In genomic region chr13:115003444-115004053, GRCm38 (mm10) we compare ENCODE assay signal across 12 mouse cellular contexts.
DNase-seq lines count a peak whose midpoint lies in the region; ATAC-seq and TF ChIP-seq lines count a peak whose summit lies in the region.
"Had no signal": no experiment of that assay in that cellular context is flagged by ENCODE, and none has a peak within 500 bp of the region (broad histone marks: within the 10 kb centered on the region; RNA-seq: fewer than 3 reads in every experiment).

No protein-coding gene starts in this region.

- H3K27ac ChIP-seq in hindbrain, postnatal 0 days: no peak overlapping the region
- H3K27ac ChIP-seq in hindbrain, embryonic 10.5 days: no peak overlapping the region
- no peak overlapping the region for H3K27ac ChIP-seq in midbrain, embryonic 11.5 days (ENCODE audit: low read depth, low read length)
- H3K27ac ChIP-seq in midbrain, embryonic 10.5 days (replicated peaks): no peak overlapping the region
- H3K27ac ChIP-seq in kidney, postnatal 0 days: 0 out of 2 replicates have a peak overlapping the region, but pooled peaks have one; percentile 31
- no peak overlapping the region for H3K27ac ChIP-seq in stomach, postnatal 0 days (replicated peaks)
- H3K27ac ChIP-seq: neural tube, embryonic 15.5 days had no signal

- WGBS in hindbrain, postnatal 0 days: 43% methylated on average over 7 of the region's 7 CpGs
- WGBS in hindbrain, embryonic 10.5 days: 48% methylated on average over 7 of the region's 7 CpGs
- WGBS in midbrain, embryonic 11.5 days: 50% methylated on average over 7 of the region's 7 CpGs
- 49% methylated on average over 7 of the region's 7 CpGs for WGBS in midbrain, embryonic 10.5 days
- WGBS in kidney, postnatal 0 days: 18% methylated on average over 7 of the region's 7 CpGs
- WGBS in stomach, postnatal 0 days: 40% methylated on average over 7 of the region's 7 CpGs

- H3K4me3 ChIP-seq in hindbrain, postnatal 0 days (ENCODE audit: low read length): no peak overlapping the region
- H3K4me3 ChIP-seq in hindbrain, embryonic 10.5 days: no peak overlapping the region
- H3K4me3 ChIP-seq in midbrain, embryonic 11.5 days (ENCODE audit: low read depth, low read length): no peak overlapping the region
- H3K4me3 ChIP-seq in midbrain, embryonic 10.5 days: no peak overlapping the region
- H3K4me3 ChIP-seq in kidney, postnatal 0 days (replicated peaks; ENCODE audit: low read depth, low read length): no peak overlapping the region
- H3K4me3 ChIP-seq in stomach, postnatal 0 days (ENCODE audit: low read depth, low read length): no peak overlapping the region
- H3K4me3 ChIP-seq: neural tube, embryonic 15.5 days had no signal

- peak; percentile 46 for TF ChIP-seq CTCF in hindbrain, postnatal 0 days (IDR thresholded peaks at IDR 0.05; ENCODE audit: low read depth)
- peak; percentile 68 for TF ChIP-seq CTCF in kidney, postnatal 0 days (IDR thresholded peaks at IDR 0.05; ENCODE audit: low read depth)
- peak; percentile 65 for TF ChIP-seq CTCF in stomach, postnatal 0 days (IDR thresholded peaks at IDR 0.05; ENCODE audit: low read depth)

- H3K9ac ChIP-seq in hindbrain, postnatal 0 days (replicated peaks; ENCODE audit: low read length): no peak overlapping the region
- no peak overlapping the region for H3K9ac ChIP-seq in midbrain, embryonic 11.5 days (ENCODE audit: low read length)
- H3K9ac ChIP-seq in kidney, postnatal 0 days (ENCODE audit: low read depth, low read length): no peak overlapping the region
- H3K9ac ChIP-seq in stomach, postnatal 0 days (ENCODE audit: low read length): no peak overlapping the region
- H3K9ac ChIP-seq: neural tube, embryonic 15.5 days had no signal

- no peak for TF ChIP-seq EP300 in stomach, postnatal 0 days (optimal IDR thresholded peaks at IDR 0.05)

- ATAC-seq in hindbrain, postnatal 0 days: 0 out of 2 replicates have a peak, but pooled peaks have one; percentile 43
- no peak for ATAC-seq in midbrain, embryonic 11.5 days (ENCODE audit: low FRiP score)
- ATAC-seq in kidney, postnatal 0 days (replicated peaks; ENCODE audit: low FRiP score, low read depth): no peak; the same call in 1 of the 2 replicates
- no peak for ATAC-seq in stomach, postnatal 0 days (ENCODE audit: low FRiP score, low TSS enrichment)
- ATAC-seq: intestine, embryonic 16.5 days had no signal

- H3K27me3 ChIP-seq in hindbrain, postnatal 0 days (ENCODE audit: insufficient read depth, low read length): no peaks in the 10 kb centered on the region
- no peaks in the 10 kb centered on the region for H3K27me3 ChIP-seq in hindbrain, embryonic 10.5 days (ENCODE audit: insufficient read depth, poor library complexity, severe bottlenecking)
- H3K27me3 ChIP-seq in midbrain, embryonic 11.5 days (ENCODE audit: control insufficient read depth, insufficient read depth, low read length): no peaks in the 10 kb centered on the region
- no peaks in the 10 kb centered on the region for H3K27me3 ChIP-seq in midbrain, embryonic 10.5 days (ENCODE audit: low read depth, poor library complexity, severe bottlenecking)
- H3K27me3 ChIP-seq in kidney, postnatal 0 days (ENCODE audit: insufficient read depth, low read length): no peaks in the 10 kb centered on the region
- no peaks in the 10 kb centered on the region for H3K27me3 ChIP-seq in stomach, postnatal 0 days (ENCODE audit: control insufficient read depth, insufficient read depth, low read length)
- H3K27me3 ChIP-seq: neural tube, embryonic 15.5 days had no signal

- H3K4me2 ChIP-seq in hindbrain, postnatal 0 days (ENCODE audit: low read depth, low read length): no peak overlapping the region
- H3K4me2 ChIP-seq in midbrain, embryonic 11.5 days: no peak overlapping the region
- peak overlapping the region; percentile 18; the same call in 1 of the 2 replicates for H3K4me2 ChIP-seq in kidney, postnatal 0 days (ENCODE audit: low read length)
- no peak overlapping the region for H3K4me2 ChIP-seq in stomach, postnatal 0 days (replicated peaks; ENCODE audit: low read depth)
- H3K4me2 ChIP-seq: neural tube, embryonic 15.5 days had no signal

- peak; percentile 4 for DNase-seq in hindbrain, postnatal 0 days (ENCODE audit: low spot score)
- DNase-seq in hindbrain, embryonic 10.5 days (ENCODE audit: low spot score): no peak
- DNase-seq in midbrain, embryonic 11.5 days (ENCODE audit: low spot score, missing footprints): peak; percentile 77
- no peak for DNase-seq in midbrain, embryonic 10.5 days (ENCODE audit: low spot score)
- peak; percentile 49 for DNase-seq in kidney, postnatal 0 days (ENCODE audit: low spot score)
- DNase-seq in stomach, postnatal 0 days (ENCODE audit: low spot score): no peak
- DNase-seq in right cerebral cortex, postnatal 14 days: no peak
- DNase-seq: cerebellum, postnatal 14 days; gastrocnemius, postnatal 14 days; right cerebral cortex, postnatal 4 days had no signal

- no peaks in the 10 kb centered on the region for H3K9me3 ChIP-seq in hindbrain, postnatal 0 days (ENCODE audit: low read length)
- H3K9me3 ChIP-seq in hindbrain, embryonic 10.5 days: no peaks in the 10 kb centered on the region
- H3K9me3 ChIP-seq in midbrain, embryonic 11.5 days (ENCODE audit: control insufficient read depth, low read length): no peaks in the 10 kb centered on the region
- H3K9me3 ChIP-seq in midbrain, embryonic 10.5 days (replicated peaks): no peaks in the 10 kb centered on the region
- H3K9me3 ChIP-seq in kidney, postnatal 0 days (replicated peaks; ENCODE audit: low read length): no peaks in the 10 kb centered on the region
- H3K9me3 ChIP-seq in stomach, postnatal 0 days (ENCODE audit: control insufficient read depth, low read length): no peaks in the 10 kb centered on the region
- H3K9me3 ChIP-seq: neural tube, embryonic 15.5 days had no signal

- H3K4me1 ChIP-seq in hindbrain, postnatal 0 days (ENCODE audit: insufficient read depth, low read length): no peaks in the 10 kb centered on the region
- H3K4me1 ChIP-seq in hindbrain, embryonic 10.5 days (replicated peaks): peaks cover 7% of the 10 kb centered on the region; the same call in 1 of the 2 replicates
- peaks cover 3% of the 10 kb centered on the region; the same call in 1 of the 2 replicates for H3K4me1 ChIP-seq in midbrain, embryonic 11.5 days (ENCODE audit: control insufficient read depth, insufficient read depth, low read length)
- H3K4me1 ChIP-seq in midbrain, embryonic 10.5 days: peaks cover 8% of the 10 kb centered on the region; the same call in 1 of the 2 replicates
- H3K4me1 ChIP-seq in kidney, postnatal 0 days (replicated peaks; ENCODE audit: insufficient read depth, low read length): 0 out of 2 replicates have a peak, but pooled peaks cover 4% of the 10 kb centered on the region
- no peaks in the 10 kb centered on the region for H3K4me1 ChIP-seq in stomach, postnatal 0 days (replicated peaks; ENCODE audit: control insufficient read depth, insufficient read depth)

- no peaks in the 10 kb centered on the region for H3K36me3 ChIP-seq in hindbrain, postnatal 0 days (ENCODE audit: insufficient read depth, low read length)
- H3K36me3 ChIP-seq in hindbrain, embryonic 10.5 days: no peaks in the 10 kb centered on the region
- H3K36me3 ChIP-seq in midbrain, embryonic 11.5 days (ENCODE audit: control insufficient read depth, insufficient read depth, low read length): no peaks in the 10 kb centered on the region
- no peaks in the 10 kb centered on the region for H3K36me3 ChIP-seq in midbrain, embryonic 10.5 days
- no peaks in the 10 kb centered on the region for H3K36me3 ChIP-seq in kidney, postnatal 0 days (ENCODE audit: insufficient read depth, low read length)
- H3K36me3 ChIP-seq in stomach, postnatal 0 days (ENCODE audit: control insufficient read depth, insufficient read depth, low read length): no peaks in the 10 kb centered on the region
- H3K36me3 ChIP-seq: neural tube, embryonic 15.5 days had no signal

Comparison
In these comparisons a context has a peak if more than half of its experiments do, and no peak if none do; other contexts are left out.
1. DNase-seq: peak in hindbrain, postnatal 0 days (single experiment), midbrain, embryonic 11.5 days (single experiment) and kidney, postnatal 0 days (single experiment); none in hindbrain, embryonic 10.5 days (single experiment), midbrain, embryonic 10.5 days (single experiment), stomach, postnatal 0 days (single experiment) and right cerebral cortex, postnatal 14 days (single experiment).
2. Peak in every context shown above with its lines, with median percentiles within 50 percentile points of each other: CTCF ChIP-seq.